Mouse (Mus musculus) layer of hippocampus, adult 8-10 months (tissue): ENCODE data around the gene Pik3cd. TPM values are rescaled to one million over a fixed set of nuclear protein-coding genes. Genes with fewer than 3 reads are reported as not detected.

Source experiments
- DNase-seq, 2 experiments: peaks; one replicate each; pipeline ENCODE4 v3.0.0; 2022; ENCODE audit warnings: low spot score in 2 of 2
- microRNA-seq, 2 experiments: library from miRNA; unstranded; fragments of <30 nt; microRNA quantifications; one replicate each; pipeline ENCODE4 v1.2.0; 2022
- total RNA-seq, 4 experiments: library from RNA; stranded (reverse); gene quantifications; 2 replicates each; pipeline ENCODE4 v1.2.4; 2022

Gene Pik3cd
- total RNA-seq, 4 experiments from 2014 or later = 26.7 to 30.2 (median 28.4) TPM

DNA sequence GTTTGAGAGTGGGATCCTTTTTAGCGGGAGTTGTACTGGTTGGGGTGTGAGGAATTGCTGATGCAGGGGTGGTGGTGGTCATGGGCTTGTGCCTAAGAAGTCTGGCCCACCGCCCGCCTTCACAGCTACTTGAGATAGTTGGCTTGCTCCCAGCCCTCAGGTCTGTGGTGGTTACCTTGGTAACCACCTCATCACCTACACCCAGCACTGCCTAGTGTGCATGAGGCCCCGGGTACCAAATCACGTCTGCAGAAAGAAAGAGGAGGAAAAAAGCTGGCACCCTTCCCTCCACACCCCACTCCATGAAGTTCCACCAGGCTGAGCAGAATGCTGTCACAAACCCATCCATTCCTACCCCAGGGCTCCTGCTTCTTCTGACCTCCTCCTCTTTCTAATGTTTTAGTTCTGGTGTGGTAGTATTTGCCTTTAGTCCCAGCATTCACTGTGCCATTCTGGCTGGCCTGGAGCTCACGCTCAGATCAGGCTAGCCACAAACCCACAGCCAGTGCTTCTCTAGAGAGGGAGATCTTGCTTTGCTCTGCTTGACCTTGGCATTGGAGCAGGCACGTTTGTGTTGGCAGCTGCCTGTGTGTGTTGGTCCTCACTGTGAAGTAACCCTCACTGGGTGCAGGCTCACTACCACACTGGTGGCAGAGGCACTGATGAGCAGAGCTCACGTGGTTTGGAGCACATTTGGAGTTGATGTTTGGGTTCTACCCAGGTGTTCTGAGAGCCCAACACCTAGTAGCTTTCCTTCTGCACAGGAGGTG lies 92.9 kb downstream of the Pik3cd start:
- no peak for DNase-seq

DNA sequence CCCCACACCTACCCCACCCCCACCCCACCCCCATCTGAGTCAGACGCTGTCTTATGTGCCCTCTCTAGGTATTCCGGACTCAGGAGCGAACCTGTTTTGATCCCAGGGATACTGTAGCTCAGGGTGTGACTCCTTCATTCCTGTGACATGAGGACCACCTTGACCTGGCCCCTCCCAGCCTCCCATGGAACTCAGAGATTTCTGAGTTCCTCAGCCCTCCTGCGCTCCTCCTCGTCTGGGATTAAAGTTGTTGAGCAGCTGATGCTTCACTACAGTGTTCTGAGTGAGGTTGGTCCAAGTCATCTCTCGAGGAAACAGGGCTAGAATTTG lies 94.1 kb downstream of the Pik3cd start:
- DNase-seq = no peak

DNA sequence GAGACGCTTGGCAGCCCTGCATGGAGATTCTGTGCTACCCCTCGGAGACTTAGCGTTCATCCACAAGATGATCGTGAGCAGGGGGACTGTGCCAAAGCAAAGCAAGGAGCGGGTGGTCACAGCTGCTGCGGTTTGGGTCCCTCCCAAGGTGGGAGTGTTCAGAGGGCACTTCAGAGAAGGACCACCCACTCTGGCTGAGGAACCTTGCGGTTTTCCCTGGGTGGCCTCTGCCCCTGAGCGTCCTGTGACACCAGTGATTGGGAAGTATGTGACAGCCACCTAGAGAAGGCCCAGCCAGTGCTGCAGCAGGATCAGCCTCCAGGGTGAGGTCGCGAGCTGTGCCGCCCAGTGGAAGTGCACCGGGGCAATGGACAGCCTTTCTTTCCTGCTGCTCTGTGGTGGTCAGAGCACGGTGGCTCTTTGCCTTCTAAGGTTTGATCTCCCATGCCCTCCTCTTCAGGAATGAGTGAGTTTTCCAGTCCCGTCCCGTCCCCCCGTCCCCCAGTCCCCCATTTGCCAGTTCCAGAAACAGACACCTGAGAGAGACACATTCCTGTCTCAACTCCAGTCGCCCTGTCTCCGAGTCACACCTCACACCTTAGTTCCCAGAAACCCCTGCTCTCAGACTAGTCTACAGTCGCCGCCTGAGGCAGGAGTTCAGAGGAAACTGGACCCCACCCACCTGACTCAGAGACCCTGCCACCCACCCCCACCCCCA lies 94.6 kb downstream of the Pik3cd start:
- DNase-seq = no peak

DNA sequence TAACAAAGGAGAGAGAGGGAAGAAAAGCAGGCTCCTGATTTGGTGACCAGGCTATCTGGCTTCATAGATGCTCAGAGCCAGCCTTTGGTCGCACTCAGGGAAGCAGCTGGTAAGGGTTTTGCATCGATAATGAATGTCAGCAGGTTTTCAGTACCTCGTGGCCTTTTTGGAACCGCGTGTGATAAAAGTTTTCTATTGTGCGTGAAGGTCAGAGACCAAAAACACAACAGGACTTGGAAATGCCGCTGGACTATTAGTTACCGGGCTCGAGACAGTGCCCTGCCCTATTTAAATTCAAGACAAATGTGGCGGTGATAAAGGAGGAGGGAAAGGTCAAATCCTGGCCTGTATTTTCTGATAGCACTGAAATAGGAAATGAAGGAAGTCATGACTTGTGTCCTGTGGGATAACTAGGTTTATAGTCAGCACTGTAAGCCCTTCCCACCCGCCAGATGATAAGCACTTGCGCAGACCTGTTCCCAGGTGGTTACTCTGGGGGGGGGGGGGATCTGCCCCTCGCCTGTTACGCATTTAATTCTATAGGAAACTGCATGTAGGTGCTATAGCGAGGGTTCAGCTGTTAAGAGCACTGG lies 95.5 kb downstream of the Pik3cd start:
- DNase-seq = no peak

DNA sequence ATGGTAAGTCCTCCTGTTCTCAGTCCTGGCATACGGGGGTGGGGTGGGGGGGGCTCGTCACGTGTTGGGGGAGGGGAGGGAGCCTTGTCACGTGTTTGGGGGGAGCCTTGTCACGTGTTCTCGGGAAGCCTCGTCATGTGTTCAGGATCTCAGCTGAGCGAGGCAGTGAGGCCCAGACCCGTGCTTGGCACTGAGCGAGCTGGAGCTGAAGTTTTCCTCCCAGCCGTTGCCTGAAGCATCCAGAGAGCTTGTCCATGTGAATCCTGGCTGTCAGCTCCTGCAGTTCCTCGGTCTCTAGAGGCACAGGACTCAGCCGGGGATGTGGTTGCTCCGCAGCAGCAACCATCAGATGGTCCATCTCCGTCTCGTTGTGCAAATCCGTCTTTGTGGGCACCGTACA lies 96.3 kb downstream of the Pik3cd start:
- DNase-seq = no peak

DNA sequence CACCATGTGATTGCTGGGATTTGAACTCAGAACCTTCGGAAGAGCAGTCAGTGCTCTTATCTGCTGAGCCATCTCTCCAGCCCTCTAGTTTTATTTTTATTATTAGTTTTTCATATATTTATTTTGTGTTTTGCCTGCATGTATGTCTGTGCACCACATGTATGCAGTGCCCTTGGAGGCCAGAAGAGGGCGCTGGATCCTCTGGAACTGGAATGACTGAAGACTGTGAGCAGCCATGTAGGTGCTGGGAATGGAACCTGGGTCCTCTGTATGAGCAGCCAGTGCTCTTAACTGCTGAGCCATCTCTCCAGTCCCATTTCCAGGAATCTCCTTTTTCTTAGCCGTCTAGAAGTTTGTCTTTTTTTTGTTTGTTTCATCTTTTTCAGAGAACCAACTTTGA lies 97.9 kb downstream of the Pik3cd start:
- DNase-seq = no peak

DNA sequence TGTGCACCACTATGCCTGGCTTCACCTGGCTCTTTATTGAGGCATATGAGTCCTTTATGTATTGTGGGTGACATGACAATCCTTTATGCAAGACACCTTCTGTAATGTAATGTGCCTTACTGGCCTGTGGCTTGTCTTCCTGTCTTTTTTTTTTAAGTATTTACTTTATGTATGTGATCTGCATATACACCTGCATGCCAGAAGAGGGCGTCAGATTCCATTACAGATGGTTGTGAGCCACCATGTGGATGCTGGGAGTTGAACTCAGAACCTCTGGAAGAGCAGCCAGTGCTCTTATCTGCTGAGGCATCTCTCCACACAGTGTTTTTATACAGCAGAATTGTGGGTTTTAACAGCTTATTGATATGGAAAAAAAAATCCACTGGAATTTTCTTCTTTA lies 98.5 kb downstream of the Pik3cd start:
- no peak for DNase-seq

DNA sequence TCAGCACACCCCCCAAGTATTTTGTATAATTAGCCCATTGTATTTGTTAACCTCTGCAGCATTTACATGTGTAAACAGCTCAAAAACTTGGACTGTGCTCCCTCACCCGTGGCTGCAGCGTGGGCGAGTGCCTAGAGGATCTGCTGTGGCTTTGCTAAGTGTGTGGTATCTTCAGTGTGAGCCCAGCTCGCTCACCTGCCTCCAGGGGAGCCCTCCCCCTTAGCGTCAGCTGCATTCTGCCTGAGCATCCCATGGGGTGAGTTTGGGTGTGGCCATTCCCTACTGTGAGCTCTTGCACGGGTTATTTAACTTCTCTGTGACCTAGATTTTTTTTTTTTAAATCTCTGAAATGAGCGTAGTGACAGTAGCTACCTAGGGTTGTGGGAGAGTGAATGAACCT lies 100.1 kb downstream of the Pik3cd start:
- no peak for DNase-seq

DNA sequence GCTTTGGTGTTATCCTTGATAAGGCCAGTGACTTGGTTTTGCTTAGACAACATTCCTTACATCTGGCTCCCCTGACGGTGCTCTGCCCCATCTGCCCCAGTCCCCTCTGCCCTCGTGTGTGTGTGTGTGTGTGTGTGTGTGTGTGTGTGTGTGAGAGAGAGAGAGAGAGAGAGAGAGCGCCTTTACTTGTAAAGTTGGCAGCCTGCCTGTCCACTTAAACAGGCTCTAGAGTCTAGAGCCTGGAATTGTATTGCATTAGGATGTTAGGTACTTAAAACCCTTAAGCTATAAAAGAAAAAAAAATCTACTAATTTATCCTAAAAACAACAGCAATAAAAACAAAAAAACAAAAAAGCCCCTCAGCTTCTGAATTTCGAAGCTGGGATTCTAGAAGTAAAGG lies 100.9 kb downstream of the Pik3cd start:
- no peak for DNase-seq

DNA sequence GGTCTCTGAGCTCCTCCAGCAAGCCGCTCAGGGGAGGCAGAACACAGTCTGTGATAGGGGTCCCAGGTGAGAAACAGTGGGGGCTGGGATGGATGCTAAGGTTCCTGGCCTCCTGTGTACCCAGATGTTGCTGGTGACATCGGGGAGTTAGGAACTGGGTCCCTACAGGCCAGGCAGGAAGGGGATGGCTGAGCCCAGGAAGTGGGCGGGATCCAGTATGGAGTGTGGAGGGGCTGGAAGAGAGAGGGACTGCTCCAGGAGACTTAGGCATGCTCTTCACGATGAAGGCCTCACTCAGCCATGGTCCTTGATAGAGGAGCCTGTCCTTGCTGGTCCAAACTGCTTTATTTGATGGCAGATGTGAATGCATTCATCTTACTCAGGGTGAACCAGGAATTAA lies 102.2 kb downstream of the Pik3cd start:
- no peak for DNase-seq

DNA sequence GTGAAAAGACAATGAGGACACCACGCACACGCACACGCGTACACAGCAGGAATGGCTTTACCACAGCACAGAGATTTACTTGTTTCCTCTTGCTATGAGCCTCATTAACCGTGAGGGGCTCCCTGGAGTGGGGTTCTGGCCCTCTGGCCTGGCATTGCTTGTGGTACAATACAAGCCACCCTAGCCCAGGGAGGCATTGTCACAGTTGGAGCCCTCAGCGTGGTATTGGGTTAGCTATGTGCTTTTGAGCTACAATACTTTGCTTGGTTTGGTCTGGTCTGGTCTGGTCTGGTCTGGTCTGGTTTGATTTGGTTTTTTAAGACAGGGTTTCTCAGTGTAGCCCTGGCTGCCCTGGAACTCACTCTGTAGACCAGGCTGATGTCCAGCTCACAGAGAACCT lies 102.8 kb downstream of the Pik3cd start:
- DNase-seq = no peak

Small RNA genes within 50 kb of the gene (microRNA-seq; reads per million reads assigned to microRNA genes)
- gene Mir7023 = 0.96 to 5.1 reads per million in 2 experiments

Other genes starting within 250 kb of the Pik3cd start
- gene Rbp7, start 247.6 kb downstream of the Pik3cd start, total RNA-seq = not detected
- gene Tmem274, start 225.2 kb downstream of the Pik3cd start, total RNA-seq = not detected
- gene Nmnat1, start 217.4 kb downstream of the Pik3cd start, total RNA-seq = 1 to 10 TPM; 6.0 to 9.0 (median 7.0) TPM
- 10 to 100 TPM; 16.4 to 18.2 (median 16.9) TPM for gene Lzic, start 217.3 kb downstream of the Pik3cd start, total RNA-seq
- gene Ctnnbip1, start 184.3 kb downstream of the Pik3cd start, total RNA-seq = 10 to 100 TPM; 28.1 to 40.7 (median 32.0) TPM
- 100 to 1,000 TPM; 744 to 810 (median 791) TPM for gene Clstn1, start 116.1 kb downstream of the Pik3cd start, total RNA-seq
- gene Tmem201, start 35.5 kb upstream of the Pik3cd start, total RNA-seq = 10 to 100 TPM; 63.5 to 75.6 (median 74.5) TPM
- 10 to 100 TPM; 29.9 to 33.1 (median 31.0) TPM for gene Slc25a33, start 71.7 kb upstream of the Pik3cd start, total RNA-seq